Mouse (Mus musculus) embryonic fibroblast, embryonic 13.5 days (primary cell): ENCODE results near the gene Ankrd53. TPM values are rescaled to one million over a fixed set of nuclear protein-coding genes. Genes with fewer than 3 reads are reported as not detected.
"Not testable (repeated sequence)": the region's sequence is repeated elsewhere in the genome, so short reads cannot be mapped to it uniquely, and the experiment has no call there.

ENCODE experiments used
- H3K27ac ChIP-seq: 2 replicates; pipeline ENCODE4 v1.5.1; 2012; ENCODE audit warnings: low read length, control low read depth, inconsistent platforms; ENCODE audit not compliant: insufficient read depth
- H3K4me1 ChIP-seq: 2 replicates; pipeline ENCODE4 v1.6.1; 2011; ENCODE audit warnings: low read length; ENCODE audit not compliant: control insufficient read depth, insufficient read depth
- H3K4me3 ChIP-seq: 2 replicates; pipeline ENCODE4 v1.5.1; 2011; ENCODE audit warnings: mild to moderate bottlenecking, control low read depth, low read length; ENCODE audit not compliant: insufficient read depth
- CTCF ChIP-seq: IDR thresholded peaks from 2 replicates; pipeline ENCODE4 v1.5.1; 2011; ENCODE audit warnings: mild to moderate bottlenecking, control low read depth, low read length, moderate library complexity, borderline replicate concordance; ENCODE audit not compliant: insufficient read depth
- POLR2A ChIP-seq: IDR thresholded peaks from 2 replicates; pipeline ENCODE4 v1.6.1; 2011; ENCODE audit warnings: low read depth, mild to moderate bottlenecking, control low read depth, low read length, moderate library complexity
- polyA plus RNA-seq: library from polyadenylated mRNA; stranded (reverse); fragments of >200 nt; gene quantifications from 2 replicates; pipeline ENCODE4 v1.2.4, GENCODE M21; 2011; ENCODE audit warnings: low read depth; ENCODE audit not compliant: missing spikeins, insufficient read length

Ankrd53 gene
- polyA plus RNA-seq, 1 experiment: not detected

DNA sequence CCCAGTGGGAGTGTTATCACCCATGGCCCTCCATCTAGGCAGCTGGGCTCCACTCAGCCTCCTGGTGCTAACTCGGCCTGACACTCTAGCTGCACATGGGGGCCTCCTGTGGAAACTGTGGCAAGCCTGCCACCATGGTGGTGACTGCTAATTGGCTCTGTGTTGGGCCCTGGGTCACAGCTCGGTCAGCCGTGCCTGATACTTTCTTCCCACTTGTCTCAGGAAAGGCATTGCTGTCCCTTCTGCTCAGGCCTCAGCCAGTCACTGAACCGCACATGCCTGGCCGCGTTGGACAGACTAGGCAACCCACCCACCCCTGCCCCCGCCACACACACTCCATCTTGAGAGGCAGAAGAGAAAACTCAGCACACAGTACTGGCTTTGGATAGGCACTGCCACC is 26.1 kb downstream of the Ankrd53 start:
- H3K4me3 ChIP-seq: no peak overlapping the region
- no peak overlapping the region for H3K27ac ChIP-seq
- peaks cover 4% of the 10 kb centered on the region for H3K4me1 ChIP-seq
- TF ChIP-seq POLR2A (no peak), CTCF (no peak)

DNA sequence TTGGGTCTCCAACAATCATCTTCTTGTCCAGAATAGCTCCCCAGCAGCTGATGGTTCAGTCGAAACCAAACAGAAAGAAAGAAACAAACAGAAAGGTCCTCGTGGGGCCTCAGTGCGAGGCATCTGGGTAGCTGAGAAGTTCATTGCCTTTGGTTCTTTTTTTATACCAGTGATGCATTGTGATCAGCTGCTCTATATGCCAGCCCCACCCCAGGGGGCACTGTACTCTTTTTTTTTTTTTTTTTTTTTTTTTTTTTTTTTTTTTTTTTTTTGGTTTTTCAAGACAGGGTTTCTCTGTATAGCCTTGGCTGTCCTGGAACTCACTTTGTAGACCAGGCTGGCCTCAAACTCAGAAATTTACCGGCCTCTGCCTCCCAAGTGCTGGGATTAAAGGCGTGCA is 28.1 kb downstream of the Ankrd53 start:
- not testable (repeated sequence) for H3K4me3 ChIP-seq, H3K27ac ChIP-seq, H3K4me1 ChIP-seq

DNA sequence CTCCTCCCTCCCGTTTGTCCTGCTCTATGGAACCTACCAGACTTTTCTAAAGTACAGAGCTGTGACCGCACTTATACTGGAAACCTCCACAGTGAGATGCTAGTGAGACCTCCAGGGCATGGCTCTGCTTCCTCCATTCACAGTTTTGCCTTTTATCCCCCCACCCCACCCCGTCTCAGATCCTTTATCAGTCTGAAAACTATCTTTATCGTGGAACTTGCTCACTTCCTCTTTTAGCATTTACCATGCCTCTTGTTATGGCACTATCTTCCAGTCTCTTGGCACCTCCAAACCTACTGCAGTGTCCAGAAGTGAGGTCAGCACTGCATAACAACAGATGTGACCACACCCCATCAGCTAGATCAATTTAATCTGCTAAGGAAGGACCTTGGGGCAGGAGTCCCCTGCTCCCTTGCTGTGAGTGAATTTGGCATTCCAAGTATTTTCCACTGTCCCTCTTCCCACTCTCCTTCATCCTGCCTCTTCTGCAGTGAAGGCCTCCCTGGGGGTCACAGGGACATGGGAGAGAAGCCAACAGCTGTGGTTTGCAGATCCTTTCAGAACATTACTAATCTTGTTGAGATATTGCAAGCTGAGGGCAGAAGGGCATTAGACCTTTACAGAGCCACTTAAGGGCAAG is 28.9 kb downstream of the Ankrd53 start:
- no peak overlapping the region for H3K27ac ChIP-seq
- H3K4me3 ChIP-seq: no peak overlapping the region
- H3K4me1 ChIP-seq: peaks cover 5% of the 10 kb centered on the region
- TF ChIP-seq CTCF (no peak), POLR2A (no peak)

DNA sequence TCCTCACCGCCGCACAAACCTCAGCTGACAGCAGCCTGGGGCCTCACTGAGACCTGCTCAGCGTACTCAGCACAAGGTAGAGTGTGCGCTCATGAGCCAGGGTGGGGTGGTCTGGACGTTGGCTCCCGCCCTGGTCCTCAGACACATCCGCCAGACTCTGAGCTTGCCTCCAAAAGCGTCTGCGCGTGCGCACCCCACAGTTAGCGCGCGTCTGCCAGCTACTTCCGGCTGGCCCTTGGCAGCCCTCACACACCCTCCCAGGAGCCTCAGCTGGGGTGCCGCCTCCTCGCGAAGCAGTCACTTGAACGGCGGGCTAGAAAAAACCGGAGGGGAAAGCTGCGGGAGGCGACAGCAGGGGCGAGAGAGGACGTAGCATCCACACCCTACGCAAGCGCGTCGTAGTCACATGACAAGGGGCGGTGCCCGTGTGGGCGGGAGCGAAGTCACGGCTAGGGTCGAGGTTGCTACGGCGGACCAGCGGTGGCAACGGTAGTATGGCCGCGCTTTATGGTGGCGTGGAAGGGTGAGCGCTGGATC is 32.4 kb downstream of the Ankrd53 start, which contains the start of gene Nagk:
Gene Nagk, plus strand, starts transcription at position 223 of the 537 bp plus-strand sequence.
- TF ChIP-seq CTCF (no peak), POLR2A (peak; percentile 90)
- Histone ChIP-seq H3K4me1 (peaks cover 8% of the 10 kb centered on the region), H3K4me3 (peak within 1 kb of the TSS; percentile 61), H3K27ac (peak within 1 kb of the TSS; percentile 76)

DNA sequence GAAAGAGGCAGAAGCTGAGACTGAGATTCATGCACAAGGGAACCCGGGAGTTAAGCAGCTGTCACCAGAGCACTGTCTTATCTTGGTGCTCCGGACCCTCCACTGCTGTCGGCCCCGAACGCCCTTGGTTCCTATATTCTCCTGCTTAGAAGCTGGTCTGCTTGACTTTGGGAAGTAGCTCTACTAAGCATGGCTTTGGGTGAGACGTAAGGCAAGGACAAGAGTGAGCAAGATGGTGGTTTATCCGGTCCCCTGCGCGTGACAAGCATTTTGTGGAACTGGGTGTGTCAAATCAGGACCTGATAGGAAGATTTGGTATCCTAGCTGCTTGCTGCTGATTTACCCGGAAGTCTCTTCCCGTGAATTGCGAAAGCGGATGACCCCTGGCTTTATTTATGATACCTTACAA is 33.1 kb downstream of the Ankrd53 start:
- Histone ChIP-seq H3K27ac (peak overlapping the region; percentile 76), H3K4me1 (peaks cover 8% of the 10 kb centered on the region), H3K4me3 (peak overlapping the region; percentile 61)
- TF ChIP-seq POLR2A (peak; percentile 62), CTCF (no peak)

DNA sequence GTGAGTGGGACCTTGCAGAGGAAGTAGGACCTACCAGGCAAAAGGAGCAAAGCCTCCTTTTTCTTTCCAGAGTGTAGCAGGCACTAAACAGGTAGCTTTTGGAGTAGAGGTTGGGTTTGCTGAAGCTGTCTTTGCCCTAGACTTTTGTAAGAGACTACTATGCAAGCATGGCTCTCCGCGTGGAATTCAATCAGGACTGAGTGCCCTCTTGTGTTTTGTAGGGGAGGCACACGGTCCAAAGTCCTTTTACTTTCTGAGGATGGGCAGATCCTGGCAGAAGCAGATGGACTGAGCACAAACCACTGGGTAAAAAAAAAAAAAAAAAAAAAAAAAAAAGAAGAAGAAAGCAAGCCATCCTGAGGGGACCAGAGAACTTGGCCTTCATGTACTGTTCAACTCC is 34.2 kb downstream of the Ankrd53 start:
- Histone ChIP-seq H3K4me3 (no peak overlapping the region), H3K27ac (no peak overlapping the region), H3K4me1 (0 out of 2 replicates have a peak, but pooled peaks cover 4% of the 10 kb centered on the region)
- TF ChIP-seq CTCF (no peak), POLR2A (no peak)

DNA sequence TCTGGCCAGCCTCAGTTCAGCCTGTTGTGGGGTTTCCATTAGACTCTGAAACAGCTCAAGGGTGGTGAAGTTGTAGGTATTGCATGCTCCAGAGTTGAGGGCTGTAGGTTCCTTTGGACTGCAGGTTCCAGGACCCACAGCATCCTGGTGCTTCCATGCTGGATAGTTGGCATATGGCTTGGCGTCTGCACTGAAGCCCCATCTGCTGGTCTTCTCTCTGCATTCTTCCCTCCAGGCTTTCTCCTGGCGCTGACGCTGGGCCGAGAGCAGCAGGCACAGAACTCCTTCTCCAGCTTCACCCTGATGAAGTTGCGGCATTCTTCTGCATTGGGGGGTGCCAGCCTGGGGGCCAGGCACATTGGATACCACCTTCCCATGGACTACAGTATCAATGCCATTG is 39.6 kb downstream of the Ankrd53 start:
- Histone ChIP-seq H3K4me1 (no peaks in the 10 kb centered on the region), H3K27ac (no peak overlapping the region), H3K4me3 (no peak overlapping the region)
- TF ChIP-seq CTCF (no peak), POLR2A (no peak)

DNA sequence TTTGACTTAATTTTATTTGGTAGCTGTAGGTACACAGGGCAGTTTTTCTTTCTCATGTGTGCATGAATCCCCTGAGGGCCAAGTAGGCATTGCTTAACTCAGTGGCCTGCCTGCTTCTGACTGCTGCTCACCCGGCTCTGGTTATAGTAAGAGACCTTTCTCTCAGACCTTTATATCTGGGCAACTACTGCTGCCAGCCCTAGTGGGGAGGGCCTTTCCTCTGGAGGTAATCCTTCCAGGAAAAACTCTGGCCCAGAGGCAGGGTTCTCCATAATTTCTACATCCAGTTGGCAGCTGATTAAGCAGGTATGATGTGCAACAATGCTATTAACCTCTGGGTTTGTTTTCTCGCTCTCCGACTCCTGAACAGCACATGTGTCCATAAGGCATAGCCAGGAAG is 40.4 kb downstream of the Ankrd53 start:
- TF ChIP-seq CTCF (no peak), POLR2A (no peak)
- Histone ChIP-seq H3K4me3 (no peak overlapping the region), H3K27ac (no peak overlapping the region), H3K4me1 (no peaks in the 10 kb centered on the region)

DNA sequence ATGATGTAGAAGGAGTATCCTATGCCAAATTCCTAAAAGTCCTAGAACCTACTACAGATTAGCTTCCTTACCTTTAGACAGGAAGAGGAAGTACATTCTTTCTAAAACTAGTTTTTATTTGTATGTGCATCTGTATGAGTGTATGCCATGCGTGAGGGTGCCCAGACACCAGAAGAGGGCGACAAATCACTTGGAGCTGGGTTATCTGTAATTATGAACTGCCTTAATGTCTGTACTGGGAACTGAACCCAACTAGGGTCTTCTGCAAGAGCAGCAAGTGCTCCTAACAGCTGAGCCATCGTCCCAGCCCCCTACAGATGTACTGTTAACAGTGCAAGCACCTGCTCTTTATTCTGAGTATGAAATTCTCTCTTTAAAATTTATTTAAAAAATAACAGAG is 53.4 kb downstream of the Ankrd53 start:
- Histone ChIP-seq H3K27ac (no peak overlapping the region), H3K4me3 (no peak overlapping the region), H3K4me1 (no peaks in the 10 kb centered on the region)
- TF ChIP-seq CTCF (no peak), POLR2A (no peak)

Other genes with a start within 250 kb of the Ankrd53 start
- gene Actg2, start 226.4 kb upstream of the Ankrd53 start, polyA plus RNA-seq: 517 and 617 TPM in 2 replicates
- 24.6 and 32.3 TPM in 2 replicates for gene Stambp, start 189.9 kb upstream of the Ankrd53 start, polyA plus RNA-seq
- gene Clec4f, start 106.5 kb upstream of the Ankrd53 start, polyA plus RNA-seq: not detected in 2 replicates
- not detected in 2 replicates for gene Cd207, start 84.8 kb upstream of the Ankrd53 start, polyA plus RNA-seq
- 0.84 and 2.0 TPM in 2 replicates for gene Vax2, start 51.4 kb upstream of the Ankrd53 start, polyA plus RNA-seq
- not detected in 2 replicates for gene Atp6v1b1, start 19.7 kb upstream of the Ankrd53 start, polyA plus RNA-seq
- gene Tex261, start 13.2 kb downstream of the Ankrd53 start, polyA plus RNA-seq: 104 and 110 TPM in 2 replicates
- 61.8 and 65.6 TPM in 2 replicates for gene Nagk, start 32.3 kb downstream of the Ankrd53 start, polyA plus RNA-seq
- gene Paip2b, start 69.1 kb downstream of the Ankrd53 start, polyA plus RNA-seq: 23.4 and 26.1 TPM in 2 replicates
- gene Zfp638, start 104.5 kb downstream of the Ankrd53 start, polyA plus RNA-seq: 99.5 and 124 TPM in 2 replicates
- 39.8 and 65.1 TPM in 2 replicates for gene Dysf, start 245.9 kb downstream of the Ankrd53 start, polyA plus RNA-seq